Mouse (Mus musculus): ENCODE results near the gene Gm3646. TPM values are rescaled to one million over a fixed set of nuclear protein-coding genes. Genes with fewer than 3 reads are reported as not detected.

The Gm3646 gene
- total RNA-seq, 2 experiments from 2014 or later: not detected

Other genes starting within 250 kb of the Gm3646 start
- gene Rnf149, start 227.9 kb downstream of the Gm3646 start, total RNA-seq (2021): 10 to 100 TPM; 32.1 to 35.4 TPM
- 100 to 1,000 TPM; 104 to 105 TPM for gene Creg2, start 153.9 kb downstream of the Gm3646 start, total RNA-seq (2021)
- under 1 TPM; 0.15 to 0.20 TPM for gene Rfx8, start 84.3 kb downstream of the Gm3646 start, total RNA-seq (2021)
- gene Map4k4, start 95.6 kb upstream of the Gm3646 start, total RNA-seq (2021): 100 to 1,000 TPM; 112 to 117 TPM